Mouse (Mus musculus): ENCODE measurements around the gene Chmp6. TPM values are rescaled to one million over a fixed set of nuclear protein-coding genes. Genes with fewer than 3 reads are reported as not detected.
A peak's percentile ranks its signal among the peaks of the same experiment; 100 is the strongest.

The Chmp6 gene
- 35.3 and 38.0 TPM in 2 replicates for polyA plus RNA-seq (2012; rRNA removed)

- DNase-seq (ENCODE audit: low spot score): peak; percentile 96
Observed at GRCm38 (mm10) chr11:119913291-119913934, at the start of gene Chmp6. Chmp6 (plus strand) TSS chr11:119913441.

GRCm38 (mm10) chr11:119866837-119867236, 46.4 kb upstream of the Chmp6 start:
- no peak for DNase-seq (ENCODE audit: low spot score)

DNA sequence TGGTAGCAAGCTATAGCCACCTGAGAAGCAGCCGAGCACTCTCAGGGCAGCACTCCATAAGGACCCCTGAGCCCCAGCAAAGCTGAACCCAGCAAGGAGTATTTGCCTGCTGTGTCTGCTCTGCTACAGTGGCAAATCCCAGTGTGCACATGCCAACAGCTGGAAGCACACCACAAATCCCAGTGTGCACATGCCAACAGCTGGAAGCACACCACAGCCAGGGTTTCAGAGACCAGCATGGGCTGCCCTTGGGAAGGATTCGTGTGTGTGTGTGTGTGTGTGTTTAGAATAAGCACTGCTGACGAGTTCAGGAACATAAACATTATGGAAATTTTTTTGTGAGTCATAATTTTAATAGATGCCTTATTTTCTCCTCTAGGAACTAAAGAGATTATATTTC, 45.1 kb upstream of the Chmp6 start:
- no peak for DNase-seq (ENCODE audit: low spot score)

GRCm38 (mm10) chr11:119868556-119868955, 44.7 kb upstream of the Chmp6 start:
- DNase-seq (ENCODE audit: low spot score): no peak

GRCm38 (mm10) chr11:119871141-119871540, 42.1 kb upstream of the Chmp6 start:
- DNase-seq (ENCODE audit: low spot score): no peak

DNA sequence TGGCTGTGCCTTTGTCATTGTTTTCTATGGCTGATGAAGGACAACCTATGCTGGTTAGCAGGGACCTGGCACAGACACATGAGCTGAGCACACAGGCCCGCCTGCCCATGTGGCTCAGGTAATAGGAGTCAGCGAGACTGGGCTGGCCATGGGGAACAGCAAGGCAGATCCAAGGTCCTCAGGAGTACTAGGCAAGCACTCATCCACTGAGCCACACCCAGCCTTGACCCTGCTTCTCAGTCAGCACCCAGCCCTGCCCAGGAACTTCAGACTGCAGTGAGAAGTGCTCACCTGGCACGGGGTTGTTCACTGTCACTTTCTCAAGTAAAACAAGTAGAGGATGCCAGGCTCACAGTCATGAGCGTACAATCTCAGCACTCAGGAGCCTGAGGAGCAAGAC, 39.6 kb upstream of the Chmp6 start:
- DNase-seq (ENCODE audit: low spot score): no peak

GRCm38 (mm10) chr11:119874841-119875240, 38.4 kb upstream of the Chmp6 start:
- no peak for DNase-seq (ENCODE audit: low spot score)

DNA sequence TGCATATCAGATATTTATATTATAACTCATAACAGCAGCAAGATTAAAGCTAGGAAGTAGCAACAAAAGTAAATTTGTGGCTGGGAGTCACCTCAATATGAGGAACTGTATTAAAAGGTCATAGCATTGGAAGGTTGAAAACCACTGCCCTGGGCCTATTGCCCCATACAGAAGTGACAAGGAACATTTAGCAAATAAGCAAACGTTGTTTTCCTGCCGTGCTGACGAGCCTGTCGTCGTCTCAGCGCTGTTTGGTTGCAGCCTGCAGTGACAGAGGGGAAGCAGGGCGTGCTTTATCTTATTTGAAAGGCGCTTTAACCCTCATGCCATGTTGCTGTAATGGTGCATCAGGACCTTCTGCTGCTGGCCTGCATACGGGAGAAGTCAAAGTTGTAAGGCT, 37.6 kb upstream of the Chmp6 start:
- no peak for DNase-seq (ENCODE audit: low spot score)

GRCm38 (mm10) chr11:119877124-119877523, 36.1 kb upstream of the Chmp6 start:
- DNase-seq (ENCODE audit: low spot score): no peak

DNA sequence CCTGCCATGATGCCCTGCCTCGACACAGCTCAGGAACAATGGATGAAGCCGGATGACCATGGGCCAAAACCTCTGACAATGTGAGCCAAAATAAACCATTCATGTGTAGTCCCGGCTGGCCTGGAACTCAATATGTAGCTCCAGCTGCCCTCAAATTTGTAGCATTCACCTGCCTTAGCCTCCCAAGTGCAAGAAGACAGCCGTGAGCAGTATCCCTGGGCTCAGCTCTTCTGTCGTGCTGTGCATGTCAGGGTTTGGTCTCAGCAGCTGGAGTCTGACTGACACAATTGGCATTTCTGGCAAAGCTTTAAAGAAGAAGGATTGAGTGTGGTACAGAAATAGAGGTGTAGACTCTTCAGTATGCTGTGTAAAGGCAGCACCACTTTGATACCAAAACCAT, 33.7 kb upstream of the Chmp6 start:
- no peak for DNase-seq (ENCODE audit: low spot score)

DNA sequence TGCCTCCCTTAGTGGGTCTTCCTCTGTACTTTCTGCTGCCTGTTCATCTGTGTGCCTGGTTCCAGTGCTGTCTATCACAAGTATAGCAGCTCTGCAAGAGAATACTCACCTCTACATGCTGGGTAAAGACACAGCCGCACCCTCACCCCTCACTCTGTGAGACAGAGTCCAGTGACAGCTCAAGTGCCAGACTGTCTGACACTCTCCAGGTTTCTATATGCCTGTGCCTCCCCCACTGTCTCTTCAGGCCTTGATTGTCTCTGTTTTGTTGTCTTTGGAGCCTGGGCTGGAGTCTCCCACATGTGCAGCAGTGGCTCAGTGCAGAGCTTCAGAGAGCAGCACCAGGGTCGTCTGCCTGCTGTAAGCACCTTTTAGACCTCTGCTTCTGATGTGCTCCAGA, 29.6 kb upstream of the Chmp6 start:
- DNase-seq (ENCODE audit: low spot score): no peak

DNA sequence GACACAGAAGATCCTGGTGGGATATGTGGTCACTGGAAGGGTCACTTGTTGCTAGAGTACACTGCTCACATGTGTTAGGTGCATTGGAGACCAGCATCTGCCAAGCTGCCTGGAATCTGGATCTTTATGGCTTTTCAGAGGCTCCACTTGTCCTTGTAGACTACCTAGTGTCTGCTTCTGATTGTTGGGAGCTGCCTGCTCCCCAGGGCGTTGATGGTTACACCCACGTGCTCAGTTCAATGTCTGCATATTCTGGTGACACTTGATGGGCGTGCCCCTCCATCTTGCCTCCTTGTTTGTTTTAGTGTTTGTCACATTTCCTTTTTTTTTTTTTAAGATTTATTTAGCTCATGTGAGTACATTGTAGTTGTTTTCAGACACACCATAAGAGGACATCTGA, 23.3 kb upstream of the Chmp6 start:
- DNase-seq (ENCODE audit: low spot score): no peak

- DNase-seq (ENCODE audit: low spot score): no peak
Observed at GRCm38 (mm10) chr11:119891601-119892215, 21.5 kb upstream of the Chmp6 start.

DNA sequence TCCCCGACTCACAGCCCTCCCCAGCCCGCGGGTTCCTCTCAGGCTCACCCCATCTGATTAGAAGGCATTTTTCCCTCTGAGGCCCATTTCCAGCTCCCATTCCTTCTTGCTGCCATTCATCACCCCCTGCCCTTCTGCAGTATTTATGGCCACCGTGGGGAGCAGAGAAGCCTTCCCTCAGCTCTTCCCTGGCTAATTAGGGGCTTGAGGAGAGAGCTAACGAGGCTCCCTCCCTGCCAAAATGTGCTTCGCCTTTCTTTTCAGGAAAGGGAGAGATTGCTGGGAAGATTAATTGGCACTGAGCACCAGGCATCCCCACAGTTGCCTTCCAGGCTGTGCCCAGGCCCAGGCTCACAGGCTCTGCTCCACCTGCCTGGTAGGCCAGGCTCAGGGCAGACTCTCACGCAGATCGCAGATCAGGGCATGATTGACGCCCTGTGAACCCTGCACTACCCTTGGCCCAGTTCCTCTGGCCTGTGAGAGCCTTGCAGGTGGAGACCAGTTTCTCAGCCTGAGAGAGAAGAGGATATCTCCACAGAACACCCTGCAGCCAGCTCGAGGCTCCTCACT, 19.5 kb upstream of the Chmp6 start:
- DNase-seq (ENCODE audit: low spot score): no peak

- DNase-seq (ENCODE audit: low spot score): no peak
Observed at GRCm38 (mm10) chr11:119894634-119895033, 18.6 kb upstream of the Chmp6 start.

- no peak for DNase-seq (ENCODE audit: low spot score)
Observed at GRCm38 (mm10) chr11:119897041-119897440, 16.2 kb upstream of the Chmp6 start.

- DNase-seq (ENCODE audit: low spot score): no peak
Observed at GRCm38 (mm10) chr11:119898976-119899375, 14.3 kb upstream of the Chmp6 start.

DNA sequence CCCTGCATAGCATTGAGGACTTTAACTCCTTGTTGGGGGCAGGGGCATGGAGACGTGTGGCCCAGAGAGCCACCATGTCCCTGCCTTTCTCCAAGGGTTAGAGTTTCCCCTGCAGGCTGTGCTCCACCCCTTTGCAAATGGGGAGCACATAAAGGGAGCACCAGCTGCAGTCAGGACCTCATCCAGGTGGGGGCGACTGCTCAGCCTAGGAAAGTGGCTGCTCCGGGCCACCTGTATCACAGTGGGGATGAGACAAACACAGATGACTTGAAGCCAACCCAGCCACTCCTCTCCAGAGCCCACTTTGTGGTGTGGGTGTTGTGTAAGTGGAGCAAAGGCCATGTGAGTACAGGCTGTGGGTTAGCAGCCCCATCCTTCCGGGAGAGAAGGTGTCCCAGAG, 12.1 kb upstream of the Chmp6 start:
- no peak for DNase-seq (ENCODE audit: low spot score)

GRCm38 (mm10) chr11:119902891-119903290, 10.3 kb upstream of the Chmp6 start:
- DNase-seq (ENCODE audit: low spot score): no peak

- no peak for DNase-seq (ENCODE audit: low spot score)
Observed at GRCm38 (mm10) chr11:119904621-119905286, 8.5 kb upstream of the Chmp6 start.

DNA sequence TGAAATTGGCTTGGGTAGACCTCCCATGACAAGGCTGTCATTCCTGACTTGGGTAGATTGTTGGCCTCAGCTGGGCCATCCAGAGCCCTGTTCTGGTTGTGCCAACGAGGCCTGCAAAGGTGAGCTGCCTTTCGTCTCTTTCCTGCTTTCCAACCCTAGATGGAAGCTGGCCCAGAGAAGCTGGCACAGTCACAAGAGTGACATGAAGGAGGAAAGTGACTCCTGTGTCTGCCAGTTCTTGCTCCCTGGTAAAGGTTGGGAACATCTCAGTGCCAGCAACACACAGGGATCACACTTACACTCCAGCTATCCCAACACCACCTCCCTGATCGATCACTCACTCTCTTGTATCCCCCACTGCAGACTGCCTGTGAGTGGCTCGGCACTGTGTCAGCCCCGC, 7.4 kb upstream of the Chmp6 start:
- DNase-seq (ENCODE audit: low spot score): no peak

DNA sequence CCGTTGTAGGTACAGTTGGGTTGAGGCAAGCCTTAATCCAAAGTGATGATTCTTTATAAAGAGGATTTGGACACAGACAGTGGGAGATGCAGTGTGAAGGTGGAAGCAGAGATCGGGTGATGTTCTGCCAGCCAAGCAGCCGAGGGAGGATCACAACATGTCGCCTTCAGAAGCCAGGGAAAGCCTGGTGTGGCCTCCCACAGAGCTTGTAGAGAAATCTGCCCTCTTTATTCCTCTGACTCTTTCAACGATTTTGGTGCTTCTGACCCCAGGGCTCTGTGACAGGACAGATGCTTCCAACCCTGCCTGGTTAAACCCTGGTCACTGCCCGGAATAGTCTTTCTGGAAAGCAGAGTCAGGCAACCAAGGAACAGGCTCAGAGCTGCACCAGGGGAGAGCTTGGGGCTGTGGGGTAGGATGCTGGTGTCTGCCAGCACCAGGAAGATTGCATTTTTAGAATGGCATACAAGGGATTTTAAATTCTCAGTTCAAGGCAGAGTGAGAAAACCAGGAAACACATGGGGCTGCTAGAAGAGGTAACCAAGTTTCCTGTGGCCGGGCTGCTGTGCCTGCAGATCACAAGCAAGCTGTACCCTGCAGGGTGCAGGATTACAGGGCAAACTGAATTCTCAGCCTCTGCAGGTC, 6.1 kb upstream of the Chmp6 start:
- DNase-seq (ENCODE audit: low spot score): no peak
